11 mouse cellular contexts compared by ENCODE assay signal in the genomic region with DNA sequence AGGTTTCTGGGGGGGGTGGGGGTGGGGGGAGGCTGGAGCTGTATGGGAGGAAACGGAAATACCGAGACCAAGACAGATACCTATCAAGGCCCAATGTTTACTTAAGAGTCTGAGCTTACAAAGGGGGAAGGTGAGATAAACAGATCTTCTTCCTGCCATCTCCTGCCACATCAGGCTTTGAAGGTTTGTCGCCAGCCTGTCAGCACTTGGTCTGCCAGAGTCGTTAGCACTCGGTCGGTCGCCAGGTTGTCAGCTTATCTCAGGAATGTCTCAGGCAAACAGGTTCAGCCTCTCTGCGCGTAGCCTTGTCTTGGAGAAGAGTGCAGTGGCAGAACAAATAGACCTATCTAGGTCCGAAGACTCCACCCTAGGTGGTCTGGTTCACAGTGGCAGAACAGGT. TPM values are rescaled to one million over a fixed set of nuclear protein-coding genes. Genes with fewer than 3 reads are reported as not detected.
DNase-seq lines count a peak whose midpoint lies in the region; ATAC-seq and TF ChIP-seq lines count a peak whose summit lies in the region.
"Had no signal": no experiment of that assay in that cellular context is flagged by ENCODE, and none has a peak within 500 bp of the region (broad histone marks: within the 10 kb centered on the region; RNA-seq: fewer than 3 reads in every experiment).

No protein-coding gene starts in this region.

- TF ChIP-seq EP300 in heart, adult 2 months (IDR thresholded peaks at IDR 0.05; ENCODE audit: insufficient read depth, low read depth, low read length) = no peak

- peak overlapping the region; percentile 36 for H3K4me2 ChIP-seq in heart, embryonic 14.5 days (ENCODE audit: low read length)
- H3K4me2 ChIP-seq in hindbrain, postnatal 0 days (ENCODE audit: low read depth, low read length) = no peak overlapping the region
- H3K4me2 ChIP-seq: midbrain, embryonic 15.5 days had no signal

- no peaks in the 10 kb centered on the region for H3K36me3 ChIP-seq in heart, embryonic 14.5 days (ENCODE audit: control insufficient read depth, insufficient read depth, low read length)
- H3K36me3 ChIP-seq in heart, adult 2 months (ENCODE audit: control insufficient read depth, insufficient read depth, low read length) = no peaks in the 10 kb centered on the region
- H3K36me3 ChIP-seq in G1E (replicated peaks) = no peaks in the 10 kb centered on the region
- H3K36me3 ChIP-seq in forebrain, embryonic 10.5 days (replicated peaks) = no peaks in the 10 kb centered on the region
- no peaks in the 10 kb centered on the region for H3K36me3 ChIP-seq in hindbrain, postnatal 0 days (ENCODE audit: insufficient read depth, low read length)
- H3K36me3 ChIP-seq: midbrain, embryonic 15.5 days had no signal

- TF ChIP-seq CTCF in heart, adult 2 months (IDR thresholded peaks at IDR 0.05) = no peak
- TF ChIP-seq CTCF in G1E (IDR thresholded peaks at IDR 0.05; ENCODE audit: low read depth, low read length) = no peak
- TF ChIP-seq CTCF in hindbrain, postnatal 0 days (IDR thresholded peaks at IDR 0.05; ENCODE audit: low read depth) = no peak

- ATAC-seq in heart, embryonic 14.5 days (ENCODE audit: insufficient number of reproducible peaks, insufficient read depth, low FRiP score, low read depth) = no peak
- peak; percentile 26 for ATAC-seq in G1E (ENCODE audit: extremely low read depth, insufficient number of reproducible peaks, low FRiP score, poor library complexity, severe bottlenecking)
- peak; percentile 2; the same call in 1 of the 2 replicates for ATAC-seq in megakaryocyte, adult 5-6 weeks (ENCODE audit: poor library complexity, severe bottlenecking)
- no peak for ATAC-seq in hindbrain, postnatal 0 days
- ATAC-seq: midbrain, embryonic 15.5 days had no signal

- no peaks in the 10 kb centered on the region for H3K79me2 ChIP-seq in heart, adult 2 months (replicated peaks; ENCODE audit: control insufficient read depth, insufficient read depth, low read length)

- WGBS in heart, embryonic 14.5 days = 6% methylated on average over 10 of the region's 10 CpGs
- WGBS in heart, adult 2 months = 26% methylated on average over 10 of the region's 10 CpGs
- 63% methylated on average over 10 of the region's 10 CpGs for WGBS in forebrain, embryonic 10.5 days
- 66% methylated on average over 10 of the region's 10 CpGs for WGBS in hindbrain, postnatal 0 days

- peaks cover 13% of the 10 kb centered on the region for H3K27me3 ChIP-seq in heart, embryonic 14.5 days (ENCODE audit: control insufficient read depth, insufficient read depth, low read length)
- H3K27me3 ChIP-seq in heart, adult 2 months (ENCODE audit: control insufficient read depth, insufficient read depth, low read length) = peaks cover 5% of the 10 kb centered on the region
- no peaks in the 10 kb centered on the region; the same call in 1 of the 2 replicates for H3K27me3 ChIP-seq in G1E (ENCODE audit: insufficient read depth, low read length)
- peaks cover 24% of the 10 kb centered on the region for H3K27me3 ChIP-seq in forebrain, embryonic 10.5 days (ENCODE audit: poor library complexity, severe bottlenecking)
- peaks cover 14% of the 10 kb centered on the region; the same call in 1 of the 2 replicates for H3K27me3 ChIP-seq in hindbrain, postnatal 0 days (ENCODE audit: insufficient read depth, low read length)

- TF ChIP-seq POLR2A in heart, adult 2 months (IDR thresholded peaks at IDR 0.05; ENCODE audit: insufficient read depth, low read depth, low read length) = no peak

- no peak for DNase-seq in heart, adult 2 months
- DNase-seq in G1E (ENCODE audit: low spot score) = no peak
- DNase-seq in liver = peak; percentile 32
- no peak for DNase-seq in kidney, postnatal 36 days
- DNase-seq in forebrain, embryonic 10.5 days (ENCODE audit: extremely low spot score, low spot score) = no peak
- no peak for DNase-seq in hindbrain, postnatal 0 days (ENCODE audit: low spot score)
- DNase-seq: cerebellum, adult 18-20 months had no signal

- H3K4me1 ChIP-seq in heart, embryonic 14.5 days (ENCODE audit: control insufficient read depth in 2 of 2, insufficient read depth in 2 of 2, low read length in 2 of 2) = peaks cover 4 to 10% of the 10 kb centered on the region in 2 experiments
- H3K4me1 ChIP-seq in heart, adult 2 months (ENCODE audit: control insufficient read depth, insufficient read depth, low read length) = no peaks in the 10 kb centered on the region
- peaks cover 19% of the 10 kb centered on the region for H3K4me1 ChIP-seq in G1E (ENCODE audit: insufficient read depth, low read depth, low read length)
- peaks cover 11% of the 10 kb centered on the region for H3K4me1 ChIP-seq in forebrain, embryonic 10.5 days
- no peaks in the 10 kb centered on the region for H3K4me1 ChIP-seq in hindbrain, postnatal 0 days (ENCODE audit: insufficient read depth, low read length)

- no peak overlapping the region for H3K9ac ChIP-seq in heart, embryonic 14.5 days (ENCODE audit: low read length)
- no peak overlapping the region for H3K9ac ChIP-seq in heart, adult 2 months (ENCODE audit: low read depth, low read length)
- H3K9ac ChIP-seq in hindbrain, postnatal 0 days (replicated peaks; ENCODE audit: low read length) = no peak overlapping the region
- H3K9ac ChIP-seq: midbrain, embryonic 15.5 days had no signal

- intact Hi-C loops in heart, adult 2 months (cut with DNase I) = no loop called here

- H3K9me3 ChIP-seq in heart, embryonic 14.5 days (ENCODE audit: control insufficient read depth, low read length) = no peaks in the 10 kb centered on the region
- H3K9me3 ChIP-seq in G1E (replicated peaks) = peaks cover 14% of the 10 kb centered on the region
- H3K9me3 ChIP-seq in forebrain, embryonic 10.5 days = no peaks in the 10 kb centered on the region
- H3K9me3 ChIP-seq in hindbrain, postnatal 0 days (ENCODE audit: low read length) = no peaks in the 10 kb centered on the region
- H3K9me3 ChIP-seq: midbrain, embryonic 15.5 days had no signal

- no peak overlapping the region for H3K4me3 ChIP-seq in heart, embryonic 14.5 days (ENCODE audit: control insufficient read depth in 1 of 2, insufficient read depth in 1 of 2, low read depth in 1 of 2, low read length in 2 of 2)
- no peak overlapping the region for H3K4me3 ChIP-seq in heart, adult 2 months
- no peak overlapping the region; the same call in 1 of the 2 replicates for H3K4me3 ChIP-seq in G1E (ENCODE audit: low read depth, low read length)
- no peak overlapping the region for H3K4me3 ChIP-seq in forebrain, embryonic 10.5 days
- no peak overlapping the region for H3K4me3 ChIP-seq in hindbrain, postnatal 0 days (ENCODE audit: low read length)
- H3K4me3 ChIP-seq: midbrain, embryonic 15.5 days had no signal

- H3K27ac ChIP-seq in heart, embryonic 14.5 days (replicated peaks in 1 of 2; ENCODE audit: control insufficient read depth in 1 of 2, insufficient read depth in 1 of 2, low read depth in 2 of 2, low read length in 2 of 2) = no peak overlapping the region
- no peak overlapping the region for H3K27ac ChIP-seq in heart, adult 2 months
- H3K27ac ChIP-seq in forebrain, embryonic 10.5 days = no peak overlapping the region
- H3K27ac ChIP-seq in hindbrain, postnatal 0 days = no peak overlapping the region
- H3K27ac ChIP-seq: midbrain, embryonic 15.5 days had no signal

RNA-seq across cellular contexts. Expression of a gene that starts 4.3 kb away (rescaled TPM):
- 9.7 and 9.8 TPM in 2 replicates for polyA plus RNA-seq in heart, embryonic 14.5 days (2014; fragmentation: Nextera tagmentation; extraction: Ambion mirVana)
- total RNA-seq in heart, adult 2 months (2021) = 10 to 100 TPM; 12.1 to 12.7 TPM
- polyA plus RNA-seq in heart, adult 2 months (2012; rRNA removed) = 11.5 and 12.6 TPM in 2 replicates
- 7.3 and 9.3 TPM in 2 replicates for total RNA-seq in G1E (2014; fragmentation: Nextera tagmentation)
- 99.6 and 123 TPM in 2 replicates for total RNA-seq in G1E (2017)
- 0.91 and 1.5 TPM in 2 replicates for polyA plus RNA-seq in G1E (2012)
- 499 and 513 TPM in 2 replicates for total RNA-seq in megakaryocyte, adult 5-6 weeks (2015)
- total RNA-seq in megakaryocyte, adult 5-6 weeks (2017) = 540 and 572 TPM in 2 replicates
- 3.2 and 4.5 TPM in 2 replicates for polyA plus RNA-seq in forebrain, embryonic 10.5 days (2016; fragmentation: Nextera tagmentation; extraction: Ambion mirVana)
- total RNA-seq in hindbrain, postnatal 0 days (2014; rRNA removed) = 15.2 and 15.9 TPM in 2 replicates
- 14.1 and 15.5 TPM in 2 replicates for polyA plus RNA-seq in hindbrain, postnatal 0 days (2015; fragmentation: Nextera tagmentation; extraction: Ambion mirVana)

RNA-seq across cellular contexts. Expression of a gene that starts 41.7 kb away (rescaled TPM):
- 1.0 and 1.5 TPM in 2 replicates for polyA plus RNA-seq in heart, embryonic 14.5 days (2014; fragmentation: Nextera tagmentation; extraction: Ambion mirVana)
- total RNA-seq in heart, adult 2 months (2021) = 1 to 10 TPM in 1 of 2 experiments, under 1 TPM in 1; 0.70 to 1.2 TPM
- polyA plus RNA-seq in heart, adult 2 months (2012; rRNA removed) = 0.79 and 1.4 TPM in 2 replicates
- not detected in 2 replicates for total RNA-seq in G1E (2014; fragmentation: Nextera tagmentation)
- 0.12 and 0.22 TPM in 2 replicates for total RNA-seq in G1E (2017)
- 0.03 TPM in 1 of 2 replicates, not detected in the other for polyA plus RNA-seq in G1E (2012)
- 34.6 and 34.8 TPM in 2 replicates for total RNA-seq in megakaryocyte, adult 5-6 weeks (2015)
- total RNA-seq in megakaryocyte, adult 5-6 weeks (2017) = 30.0 and 47.4 TPM in 2 replicates
- 0.11 TPM in 1 of 2 replicates, not detected in the other for polyA plus RNA-seq in forebrain, embryonic 10.5 days (2016; fragmentation: Nextera tagmentation; extraction: Ambion mirVana)
- 0.58 TPM in 1 of 2 replicates, not detected in the other for total RNA-seq in hindbrain, postnatal 0 days (2014; rRNA removed)
- 0.55 and 0.71 TPM in 2 replicates for polyA plus RNA-seq in hindbrain, postnatal 0 days (2015; fragmentation: Nextera tagmentation; extraction: Ambion mirVana)
- total RNA-seq: left cerebral cortex, postnatal 14 days had no signal

RNA-seq across cellular contexts. Expression of a gene that starts 53.3 kb away (rescaled TPM):
- polyA plus RNA-seq in heart, embryonic 14.5 days (2014; fragmentation: Nextera tagmentation; extraction: Ambion mirVana) = 3.0 and 4.7 TPM in 2 replicates
- total RNA-seq in heart, adult 2 months (2021) = under 1 TPM; 0.89 to 0.98 TPM
- polyA plus RNA-seq in heart, adult 2 months (2012; rRNA removed) = 2.1 and 6.3 TPM in 2 replicates
- total RNA-seq in G1E (2014; fragmentation: Nextera tagmentation) (10.0 and 11.9 TPM in 2 replicates), G1E (2017) (0.64 and 0.76 TPM in 2 replicates)
- polyA plus RNA-seq in G1E (2012) = 0.81 and 1.0 TPM in 2 replicates
- total RNA-seq in megakaryocyte, adult 5-6 weeks (2015) = 0.91 and 1.0 TPM in 2 replicates
- 0.59 TPM in 1 of 2 replicates, not detected in the other for total RNA-seq in megakaryocyte, adult 5-6 weeks (2017)
- polyA plus RNA-seq in forebrain, embryonic 10.5 days (2016; fragmentation: Nextera tagmentation; extraction: Ambion mirVana) = 2.2 and 2.8 TPM in 2 replicates
- total RNA-seq in hindbrain, postnatal 0 days (2014; rRNA removed) = 2.7 and 6.7 TPM in 2 replicates
- 12.2 and 15.3 TPM in 2 replicates for polyA plus RNA-seq in hindbrain, postnatal 0 days (2015; fragmentation: Nextera tagmentation; extraction: Ambion mirVana)

Comparison
In these comparisons a context has a peak if more than half of its experiments do, and no peak if none do; other contexts are left out.
1. ATAC-seq: peak in G1E (single experiment) and megakaryocyte, adult 5-6 weeks (single experiment); none in heart, embryonic 14.5 days (single experiment) and hindbrain, postnatal 0 days (single experiment).